Mouse (Mus musculus) spleen, postnatal 14 days (tissue): ENCODE data around the gene Fscn1.

Experiments
- DNase-seq, 2 experiments: peaks; one replicate each; pipeline ENCODE4 v3.0.0; 2021 to 2022; ENCODE audit warnings: low spot score in 2 of 2

Gene Fscn1

DNA sequence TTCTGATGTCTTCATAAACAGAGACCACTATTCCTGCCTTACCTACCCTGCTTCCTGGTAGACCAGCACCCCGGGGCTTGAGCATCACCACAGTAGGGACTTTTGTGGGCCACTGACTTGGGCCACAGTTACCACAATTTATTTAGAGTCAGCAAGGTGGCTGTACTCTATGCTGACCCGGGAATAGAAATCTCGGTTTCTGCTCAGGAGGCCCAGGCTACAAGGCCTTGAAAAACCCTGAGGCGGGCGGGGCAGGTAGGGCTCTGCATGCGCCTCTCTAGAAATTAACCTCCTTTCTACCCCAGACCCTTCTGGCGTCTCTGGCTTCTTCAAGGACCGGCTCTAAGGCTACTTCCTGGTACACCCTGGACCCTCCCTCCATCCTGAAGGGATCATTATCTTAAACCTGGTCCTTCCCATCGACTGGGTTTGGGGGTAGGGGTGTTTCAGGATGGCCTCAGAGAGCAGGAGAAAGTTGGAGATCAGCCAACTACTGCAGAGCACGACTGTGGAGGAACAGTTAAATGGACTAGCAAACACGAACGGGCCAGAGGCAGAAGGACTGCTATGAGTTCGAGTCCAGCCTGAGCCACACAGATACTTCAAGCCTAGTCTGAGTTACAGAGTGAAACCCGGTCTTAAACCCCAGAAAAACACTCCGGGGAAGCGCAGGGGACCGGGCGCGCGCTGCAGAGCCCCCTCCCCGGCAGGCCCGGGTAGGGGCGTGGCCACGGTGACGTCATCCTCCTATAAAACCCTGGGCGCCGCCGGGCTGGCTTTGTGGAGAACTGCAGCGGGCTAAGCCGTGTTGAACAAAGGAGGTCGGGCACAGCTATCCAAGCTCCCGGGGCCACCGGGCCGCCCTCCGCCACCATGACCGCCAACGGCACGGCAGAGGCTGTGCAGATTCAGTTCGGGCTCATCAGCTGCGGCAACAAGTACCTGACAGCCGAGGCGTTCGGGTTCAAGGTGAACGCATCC is at the start of gene Fscn1:
Gene Fscn1 (plus strand): TSS at position 768 of the 981 bp plus-strand sequence.
- peak; percentile 35 to 42 for DNase-seq

DNA sequence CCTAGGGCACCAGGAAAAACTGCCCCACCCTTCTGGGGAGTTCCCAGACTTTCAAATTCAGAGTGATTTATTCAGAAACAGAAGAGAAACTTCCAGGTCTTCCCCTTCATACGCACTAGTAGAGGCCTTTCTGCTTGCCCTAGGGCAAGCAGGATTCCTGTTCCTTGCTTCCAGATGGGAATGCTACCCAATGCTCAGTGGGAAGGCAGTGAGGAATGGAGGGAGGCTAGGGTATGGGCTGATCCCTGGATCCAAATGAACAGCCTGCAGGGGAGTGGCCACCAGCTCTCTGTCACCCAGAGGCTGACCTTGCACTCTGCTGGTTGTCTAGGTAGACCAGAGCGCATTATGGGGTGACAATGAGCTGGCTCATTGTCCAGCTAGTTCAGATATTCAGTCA is 48.5 kb upstream of the Fscn1 start:
- DNase-seq, result no peak

- no peak for DNase-seq
Measured at GRCm38 (mm10) chr5:142912320-142912719, 47.8 kb upstream of the Fscn1 start.

GRCm38 (mm10) chr5:142912739-142913138 is 47.4 kb upstream of the Fscn1 start:
- no peak for DNase-seq

DNA sequence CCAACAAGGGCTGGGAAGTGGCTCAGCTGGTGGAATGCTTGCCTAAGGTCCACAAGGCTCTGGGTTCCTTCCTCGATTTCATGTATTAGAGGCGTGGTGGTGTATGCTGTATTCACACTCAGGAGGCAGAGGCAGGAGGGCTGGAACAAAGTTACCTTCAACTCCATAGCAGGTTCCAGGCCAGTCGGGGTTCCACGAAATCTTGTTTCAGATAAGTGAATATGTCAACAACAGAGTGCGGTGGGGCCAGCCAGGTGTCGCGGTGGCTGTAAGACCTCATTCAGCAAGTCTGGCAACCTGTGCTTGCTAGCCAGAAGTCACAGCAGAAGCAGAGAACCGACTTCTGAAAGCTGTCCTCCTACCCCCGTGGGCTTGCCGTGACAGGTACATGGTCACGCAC is 44.9 kb upstream of the Fscn1 start:
- DNase-seq, result no peak

DNA sequence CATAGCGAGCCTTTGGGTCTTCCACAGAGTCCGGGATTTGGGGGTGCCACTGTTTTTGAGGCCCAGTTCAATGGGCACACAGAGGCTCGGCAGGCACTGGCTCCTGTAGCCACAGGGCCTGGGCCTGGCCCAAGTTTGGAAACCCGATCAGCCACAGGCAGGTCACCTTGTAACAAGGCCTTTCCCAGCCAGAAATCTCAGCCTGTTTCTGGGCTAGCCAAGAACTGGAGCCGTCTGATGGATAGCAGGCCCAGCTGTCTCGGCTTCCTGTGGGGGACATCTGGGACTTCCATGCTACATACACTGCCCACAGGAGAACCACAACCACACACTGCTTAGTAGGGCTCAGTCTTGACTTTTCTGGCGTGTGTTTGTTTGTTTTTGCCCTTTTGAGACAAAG is 43.5 kb upstream of the Fscn1 start:
- DNase-seq, result no peak

DNA sequence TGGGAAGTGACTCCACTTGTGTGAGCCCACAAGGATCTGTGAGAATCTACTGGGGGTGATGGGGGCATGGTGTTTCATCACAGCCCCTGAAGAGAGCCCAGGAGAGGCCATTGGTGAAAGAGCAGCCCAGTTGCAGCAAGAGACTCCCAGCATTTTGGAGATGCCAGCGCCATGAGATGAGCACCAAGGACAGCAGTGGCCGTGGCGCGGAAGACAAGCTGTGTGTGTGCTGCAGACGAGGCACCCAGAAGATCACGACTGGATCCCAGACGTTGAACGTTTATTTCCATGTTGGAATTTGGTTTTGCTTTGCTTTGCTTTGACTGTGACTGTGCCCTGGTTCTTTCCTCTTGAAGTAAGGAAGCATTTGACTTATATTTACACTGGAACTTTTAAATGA is 42.7 kb upstream of the Fscn1 start:
- no peak for DNase-seq

GRCm38 (mm10) chr5:142920311-142921073 is 39.7 kb upstream of the Fscn1 start:
- peak; percentile 77 to 82 for DNase-seq

GRCm38 (mm10) chr5:142921074-142921459 is 39.1 kb upstream of the Fscn1 start:
- DNase-seq, result no peak

DNA sequence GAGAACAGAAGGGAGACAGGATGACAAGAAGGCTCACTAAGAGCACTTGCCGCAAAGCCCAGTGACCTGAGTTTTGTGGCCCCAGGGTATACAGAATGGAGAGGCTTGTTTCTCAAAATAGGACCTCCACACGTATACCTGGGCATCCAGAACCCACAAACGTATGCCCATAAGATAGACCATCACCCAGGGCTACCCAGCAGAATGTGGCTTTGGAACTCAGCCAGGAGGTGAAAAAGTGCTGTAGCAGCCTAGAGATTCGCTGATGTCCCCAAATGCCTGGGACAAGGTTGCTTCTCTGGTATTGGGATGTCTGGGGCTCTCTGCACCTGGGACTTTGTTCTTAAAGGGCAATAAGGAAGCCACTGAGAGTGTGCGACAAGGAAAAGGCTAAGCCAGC is 37.9 kb upstream of the Fscn1 start:
- DNase-seq, result no peak

GRCm38 (mm10) chr5:142923781-142924180 is 36.4 kb upstream of the Fscn1 start:
- DNase-seq, result no peak

- DNase-seq, result no peak
Measured at GRCm38 (mm10) chr5:142924336-142924959, 35.7 kb upstream of the Fscn1 start.

DNA sequence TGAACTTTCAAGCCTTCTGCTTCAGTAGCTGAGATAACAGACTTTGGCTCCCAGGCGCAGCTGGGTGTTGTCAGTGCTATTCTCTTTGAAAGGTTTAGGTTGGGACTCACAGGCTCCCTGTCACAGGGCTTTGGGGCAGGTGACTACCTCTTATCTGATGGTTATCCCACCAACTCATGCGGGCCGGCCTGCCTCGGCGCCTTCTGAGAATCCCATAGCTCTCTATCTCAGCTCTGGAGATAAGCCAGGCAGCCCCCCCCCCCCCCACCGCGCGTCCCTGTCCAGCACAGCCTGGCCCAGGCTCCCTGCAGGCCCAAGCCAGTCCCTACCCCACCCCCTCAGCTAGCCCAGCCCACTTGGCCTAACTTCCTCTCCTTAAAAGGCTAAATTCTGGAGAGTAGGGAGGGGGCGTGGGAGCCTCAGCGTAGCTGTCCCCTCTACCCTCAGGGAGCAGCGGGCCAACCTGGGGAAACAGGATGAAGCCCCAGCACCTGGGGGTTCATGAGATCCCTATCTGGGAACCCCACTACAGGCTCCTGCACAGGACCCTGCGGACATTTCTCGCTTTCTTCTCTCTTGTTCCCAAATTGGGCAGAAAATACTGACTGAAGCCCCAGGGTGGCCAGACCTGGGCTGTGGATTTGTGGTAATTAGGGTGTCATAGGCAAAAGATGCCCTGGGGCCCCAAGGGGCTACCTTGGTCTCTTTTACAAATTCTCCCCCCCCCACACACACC is 33.8 kb upstream of the Fscn1 start:
- no peak for DNase-seq

DNA sequence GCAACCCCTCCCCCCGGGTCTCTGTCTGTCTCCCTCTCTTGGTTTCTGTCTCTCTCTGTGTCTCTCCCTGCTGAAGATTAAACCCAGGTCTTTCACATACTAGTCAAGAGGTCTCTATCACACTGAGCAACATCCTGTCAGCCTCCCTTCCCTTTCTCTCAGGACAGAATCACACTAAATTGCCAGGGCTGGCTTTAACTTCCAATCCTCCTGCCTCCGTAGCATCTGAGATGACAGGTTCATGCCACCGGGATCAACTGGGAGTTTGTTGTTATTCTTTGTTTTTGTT is 33.3 kb upstream of the Fscn1 start:
- no peak for DNase-seq

GRCm38 (mm10) chr5:142927341-142927930 is 32.7 kb upstream of the Fscn1 start:
- no peak for DNase-seq

DNA sequence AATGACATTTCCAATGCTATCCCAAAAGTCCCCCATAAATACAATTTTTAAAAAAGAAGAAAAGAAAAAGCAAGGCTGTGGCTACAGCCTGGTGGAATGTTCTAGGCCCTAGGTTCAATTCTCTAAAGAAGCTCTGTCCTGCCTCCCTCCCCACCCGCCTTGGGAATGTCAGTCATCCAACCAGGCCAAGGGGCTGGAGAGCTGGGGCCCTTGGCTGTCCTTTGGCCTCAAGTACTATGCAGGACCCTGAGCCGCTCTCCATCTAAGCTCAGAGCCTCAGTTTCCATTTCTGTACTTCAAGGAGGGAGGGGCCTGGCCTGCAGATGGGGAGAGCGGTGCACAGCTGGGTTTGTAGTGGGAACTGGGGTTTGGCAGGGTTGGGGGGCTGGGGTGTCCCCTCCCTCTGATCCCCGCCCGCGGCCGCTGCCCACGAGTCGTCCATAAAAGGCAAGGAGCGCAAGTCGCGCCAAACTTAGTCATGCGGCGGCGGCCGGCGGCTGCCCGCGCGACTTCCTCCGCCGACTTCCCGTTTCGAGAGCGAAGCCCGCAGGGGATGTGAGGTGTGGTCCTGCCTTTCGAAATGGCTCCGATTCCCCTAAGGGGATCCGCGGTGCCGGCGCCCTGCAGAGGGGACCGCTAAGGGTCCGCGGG is 31.3 kb upstream of the Fscn1 start:
- peak; percentile 70 to 80 for DNase-seq

DNA sequence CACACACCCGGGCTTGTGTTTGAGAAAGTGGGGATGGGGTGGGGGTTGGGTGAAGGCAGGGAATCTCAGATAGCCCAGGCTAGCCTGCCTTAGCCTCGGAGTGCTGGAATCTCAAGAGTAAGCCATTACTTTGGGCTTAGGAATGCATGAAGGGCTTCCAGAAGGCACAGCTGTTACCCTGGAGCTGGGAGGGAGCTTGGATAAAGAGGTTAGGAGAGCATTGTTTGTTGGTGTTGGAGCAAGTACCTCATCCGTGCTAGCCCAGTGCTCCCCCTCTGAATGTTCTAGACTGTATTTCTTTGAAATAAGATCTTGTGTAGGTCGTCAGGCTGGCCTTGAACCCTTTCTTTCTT is 30.8 kb upstream of the Fscn1 start:
- no peak for DNase-seq

GRCm38 (mm10) chr5:142931241-142931745 is 28.9 kb upstream of the Fscn1 start:
- no peak for DNase-seq

- DNase-seq, result peak; percentile 54 to 79
Measured at GRCm38 (mm10) chr5:142932084-142932685, 28.0 kb upstream of the Fscn1 start.

GRCm38 (mm10) chr5:142932731-142933130 is 27.4 kb upstream of the Fscn1 start:
- no peak for DNase-seq
